Mouse (Mus musculus) olfactory bulb, adult 2 months (tissue): ENCODE results near the gene Plekhh3.

Experiments
- CTCF ChIP-seq: fragments of 200-500 bp; IDR thresholded peaks from 2 replicates; pipeline ENCODE4 v1.5.1; 2012; ENCODE audit warnings: low read depth, mild to moderate bottlenecking, low read length, moderate library complexity; ENCODE audit not compliant: insufficient read depth
- POLR2A ChIP-seq: fragments of 200-500 bp; IDR thresholded peaks from 2 replicates; pipeline ENCODE4 v1.6.1; 2012; ENCODE audit warnings: mild to moderate bottlenecking, low read depth, low read length, moderate library complexity; ENCODE audit not compliant: insufficient read depth

DNA sequence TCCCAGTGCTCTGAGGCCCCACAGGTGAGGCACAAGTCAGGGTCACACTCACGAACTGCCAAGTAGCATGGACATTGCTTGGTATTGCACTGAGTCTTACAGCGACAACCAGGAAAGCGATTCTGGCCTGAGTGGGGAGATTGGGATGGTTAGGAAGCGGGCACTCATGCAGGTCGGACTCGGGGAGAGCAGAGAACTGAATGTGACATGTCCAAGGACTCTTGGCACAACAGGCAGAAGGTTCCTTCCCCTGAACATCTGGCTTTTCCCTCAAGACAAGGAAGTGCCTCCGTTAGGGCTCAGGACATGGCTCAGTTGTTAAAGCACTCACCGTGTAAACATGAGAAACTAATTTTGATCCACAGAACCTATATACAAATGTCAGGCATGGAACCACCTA lies 24.4 kb upstream of the Plekhh3 start:
- TF ChIP-seq CTCF: no peak
- no peak for TF ChIP-seq POLR2A
